Mouse (Mus musculus): ENCODE measurements around the gene Skint11.

DNA sequence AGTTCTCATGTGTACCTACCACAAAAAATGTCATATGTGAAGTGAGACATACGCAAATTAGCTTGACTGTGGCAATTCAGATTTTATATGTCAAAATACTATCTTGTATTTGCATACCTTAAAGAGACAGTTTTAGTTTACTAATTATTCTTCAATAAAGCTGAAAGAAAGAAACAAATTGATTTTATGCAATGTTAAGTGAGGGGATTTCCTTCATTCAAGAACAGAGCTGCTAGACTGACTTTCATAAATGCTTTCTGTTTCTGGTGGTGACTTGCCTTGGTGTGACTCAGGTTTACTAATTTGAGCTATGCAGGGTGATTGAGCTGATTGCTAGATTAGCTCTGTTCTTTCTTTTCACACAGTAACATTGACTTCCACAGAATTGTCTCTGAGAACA, at the start of gene Skint11:
- TF ChIP-seq CTCF (IDR thresholded peaks at IDR 0.05; ENCODE audit: insufficient read depth, low read depth, low read length) (no peak), POLR2A (IDR thresholded peaks at IDR 0.05; ENCODE audit: insufficient read depth, low read depth, low read length) (no peak)

Measured in olfactory bulb, adult 2 months (tissue).